Mouse (Mus musculus): Measurements from ENCODE around the gene Gchfr. TPM values are rescaled to one million over a fixed set of nuclear protein-coding genes. Genes with fewer than 3 reads are reported as not detected.
A peak's percentile ranks its signal among the peaks of the same experiment; 100 is the strongest.

The Gchfr gene
- total RNA-seq (2021) (10 to 100 TPM in 1 of 2 experiments, 1 to 10 TPM in 1; 8.0 to 10.2 TPM), polyA plus RNA-seq (2012; rRNA removed) (19.3 and 28.8 TPM in 2 replicates)
- long read RNA-seq, transcript Gchfr-201 (3 exons, 645 nt): major isoform, 9 of 9 reads
- long read RNA-seq, partial matches to known transcripts: 0 of 9 reads
- long read RNA-seq, other reads (novel, unspliced or antisense): 0 of 9 reads

DNA sequence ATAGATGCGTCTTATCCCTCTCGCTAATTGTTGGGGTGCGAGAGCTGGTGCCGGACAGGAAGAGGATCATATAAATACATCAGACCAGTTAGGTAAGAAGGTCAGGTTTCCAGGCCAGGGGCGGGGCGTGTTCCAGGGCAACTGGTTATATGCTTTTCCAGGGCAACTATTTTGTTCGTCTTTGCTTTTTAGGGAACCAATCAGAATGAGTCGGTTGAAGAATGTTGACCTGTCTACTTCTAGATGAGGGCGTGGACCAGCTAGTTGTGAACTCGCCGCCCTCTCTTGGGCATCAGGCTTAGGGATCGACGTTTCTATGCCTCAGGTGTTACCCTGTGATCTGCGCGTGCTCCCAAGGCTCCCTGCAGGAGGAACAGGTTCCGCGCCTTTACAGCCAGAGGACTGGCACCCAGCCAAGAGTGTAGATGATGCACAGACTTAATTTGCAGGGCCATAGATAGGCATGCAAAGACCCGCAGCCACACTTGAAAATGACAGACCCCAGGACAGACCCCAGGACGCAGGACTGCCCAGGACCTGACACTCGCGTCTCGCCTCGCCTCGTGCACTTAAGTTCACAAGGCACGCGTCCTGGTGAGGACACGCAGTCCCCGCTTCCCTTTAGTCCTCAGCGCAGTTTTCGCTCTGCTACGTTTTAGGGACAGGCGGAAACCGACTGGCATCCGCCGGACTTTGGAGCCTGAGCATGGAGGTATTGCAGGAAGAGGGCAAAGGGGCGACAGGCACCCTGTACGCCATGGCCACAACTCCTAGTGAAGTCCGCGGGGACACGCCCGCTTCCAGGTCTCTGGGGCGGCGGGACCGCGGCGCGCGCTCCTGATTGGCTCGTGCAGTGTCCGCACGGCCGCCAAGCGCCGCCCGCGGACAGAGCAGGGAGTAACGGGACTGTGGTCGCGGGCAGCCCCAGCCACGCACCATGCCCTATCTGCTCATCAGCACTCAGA lies at the start of gene Gchfr:
Gene Gchfr (plus strand): TSS at position 873 of the 965 bp plus-strand sequence.
- TF ChIP-seq POLR2A (IDR thresholded peaks at IDR 0.05; ENCODE audit: insufficient read depth, low read depth, low read length): no peak
- TF ChIP-seq CTCF (IDR thresholded peaks at IDR 0.05): peak; percentile 56
- no peaks in the 10 kb centered on the region for H3K27me3 ChIP-seq (ENCODE audit: control insufficient read depth, insufficient read depth, low read length)
- no peaks in the 10 kb centered on the region for H3K79me2 ChIP-seq (replicated peaks; ENCODE audit: control insufficient read depth, insufficient read depth, low read length)
- no peak within 1 kb of the TSS; the same call in 1 of the 2 replicates for H3K27ac ChIP-seq
- peak within 1 kb of the TSS; percentile 60 for H3K9ac ChIP-seq (ENCODE audit: low read depth, low read length)
- intact Hi-C loops (cut with DNase I): loop anchor here (2.0 kb wide), 1 partner anchor 22 kb away; no protein-coding TSS in a partner anchor
- H3K4me3 ChIP-seq: peak within 1 kb of the TSS; percentile 53
- H3K36me3 ChIP-seq (ENCODE audit: control insufficient read depth, insufficient read depth, low read length): no peaks in the 10 kb centered on the region
- under 1% methylated on average over 60 of the region's 60 CpGs for WGBS
- peak; percentile 79 to 83 for DNase-seq
- H3K4me1 ChIP-seq (ENCODE audit: control insufficient read depth, insufficient read depth, low read length): peaks cover 5% of the 10 kb centered on the region

DNA sequence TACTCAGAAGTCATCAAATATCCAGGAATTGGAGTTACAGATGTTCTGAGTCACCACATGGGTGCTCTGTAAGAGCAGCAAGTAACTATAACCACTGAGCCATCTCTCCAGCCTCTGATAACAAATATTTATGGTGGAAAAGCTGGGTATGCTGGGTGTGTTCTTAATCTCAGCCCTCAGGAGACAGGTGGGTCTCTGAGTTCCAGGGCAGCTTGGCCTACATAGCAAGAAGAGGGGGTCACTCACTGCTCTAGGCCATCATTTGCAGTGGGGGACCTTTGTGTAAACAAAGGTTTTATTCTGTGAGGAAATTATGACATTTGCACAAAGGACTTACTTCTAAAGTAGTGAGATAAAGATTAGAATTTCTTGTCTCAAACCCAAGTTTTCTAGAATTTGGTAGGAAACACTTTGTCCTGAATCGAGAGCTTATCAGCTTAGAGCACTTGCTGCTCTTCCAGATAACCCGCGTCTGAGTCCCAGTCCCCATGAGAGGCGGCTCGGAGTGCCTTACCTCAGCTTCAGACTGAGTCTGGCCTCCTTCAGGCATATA lies 31.2 kb upstream of the Gchfr start:
- no peaks in the 10 kb centered on the region for H3K36me3 ChIP-seq (ENCODE audit: control insufficient read depth, insufficient read depth, low read length)
- 37% methylated on average over 5 of the region's 5 CpGs for WGBS

DNA sequence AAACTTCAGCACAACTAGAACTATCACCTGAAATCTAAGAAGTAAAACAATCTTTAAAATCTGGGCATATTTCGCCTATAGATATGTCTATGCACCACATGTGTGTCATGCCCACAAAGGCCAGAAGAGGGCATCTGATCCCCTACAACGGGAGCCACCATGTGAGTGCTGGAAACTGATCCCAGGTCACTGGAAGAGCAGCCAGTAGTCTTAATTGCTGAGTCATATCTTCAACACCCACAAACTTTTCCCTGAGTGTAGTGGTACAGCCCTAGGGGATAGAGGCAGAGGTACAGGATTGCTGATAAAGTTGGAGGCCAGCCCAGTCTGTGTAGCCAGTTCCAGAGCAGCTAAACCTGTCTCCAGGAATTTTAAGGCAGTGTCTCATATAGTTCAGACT lies 22.4 kb upstream of the Gchfr start:
- Histone ChIP-seq H3K79me2 (replicated peaks; ENCODE audit: control insufficient read depth, insufficient read depth, low read length) (no peaks in the 10 kb centered on the region), H3K27me3 (ENCODE audit: control insufficient read depth, insufficient read depth, low read length) (no peaks in the 10 kb centered on the region), H3K27ac (no peak overlapping the region), H3K4me3 (no peak overlapping the region), H3K36me3 (ENCODE audit: control insufficient read depth, insufficient read depth, low read length) (no peaks in the 10 kb centered on the region), H3K4me1 (ENCODE audit: control insufficient read depth, insufficient read depth, low read length) (no peaks in the 10 kb centered on the region), H3K9ac (ENCODE audit: low read depth, low read length) (no peak overlapping the region)
- no peak for DNase-seq
- intact Hi-C loops (cut with DNase I): loop anchor here (2.0 kb wide), 1 partner anchor 44 kb away; no protein-coding TSS in a partner anchor
- 84% methylated on average over 2 of the region's 2 CpGs for WGBS
- TF ChIP-seq CTCF (IDR thresholded peaks at IDR 0.05) (peak; percentile 57), POLR2A (IDR thresholded peaks at IDR 0.05; ENCODE audit: insufficient read depth, low read depth, low read length) (no peak), EP300 (IDR thresholded peaks at IDR 0.05; ENCODE audit: insufficient read depth, low read depth, low read length) (no peak)

More for the DNA sequence above, 31.2 kb upstream of the Gchfr start:
- no peaks in the 10 kb centered on the region for H3K4me1 ChIP-seq (ENCODE audit: control insufficient read depth, insufficient read depth, low read length)
- no peak overlapping the region for H3K4me3 ChIP-seq
- H3K27me3 ChIP-seq (ENCODE audit: control insufficient read depth, insufficient read depth, low read length): no peaks in the 10 kb centered on the region
- DNase-seq: no peak
- no peak for TF ChIP-seq CTCF (IDR thresholded peaks at IDR 0.05)
- intact Hi-C loops (cut with DNase I): no loop called here
- H3K79me2 ChIP-seq (replicated peaks; ENCODE audit: control insufficient read depth, insufficient read depth, low read length): no peaks in the 10 kb centered on the region
- no peak overlapping the region for H3K27ac ChIP-seq
- H3K9ac ChIP-seq (ENCODE audit: low read depth, low read length): no peak overlapping the region

DNA sequence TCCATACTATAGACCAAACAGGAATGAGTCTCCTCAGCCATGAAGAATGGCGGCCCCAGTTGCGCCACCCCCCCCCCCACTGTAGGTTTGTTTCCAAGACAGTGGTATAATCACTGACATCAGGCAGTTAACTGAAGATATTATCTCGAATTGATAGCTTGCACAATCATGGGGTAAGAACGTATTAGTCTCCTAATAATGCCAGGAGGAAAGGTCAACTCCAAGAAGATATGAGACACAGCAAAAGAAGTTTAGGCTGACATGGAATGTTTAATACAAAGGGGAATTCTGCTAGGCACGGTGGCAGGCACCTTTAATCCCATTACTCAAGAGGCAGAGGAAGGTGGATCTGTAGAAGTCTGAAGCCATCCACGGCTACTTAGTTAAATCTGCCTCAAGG lies 21.1 kb upstream of the Gchfr start:
- intact Hi-C loops (cut with DNase I): no loop called here
- TF ChIP-seq CTCF (IDR thresholded peaks at IDR 0.05) (no peak), POLR2A (IDR thresholded peaks at IDR 0.05; ENCODE audit: insufficient read depth, low read depth, low read length) (no peak), EP300 (IDR thresholded peaks at IDR 0.05; ENCODE audit: insufficient read depth, low read depth, low read length) (no peak)
- no peak for DNase-seq
- Histone ChIP-seq H3K27me3 (ENCODE audit: control insufficient read depth, insufficient read depth, low read length) (no peaks in the 10 kb centered on the region), H3K36me3 (ENCODE audit: control insufficient read depth, insufficient read depth, low read length) (no peaks in the 10 kb centered on the region), H3K4me3 (no peak overlapping the region), H3K4me1 (ENCODE audit: control insufficient read depth, insufficient read depth, low read length) (no peaks in the 10 kb centered on the region), H3K27ac (no peak overlapping the region), H3K9ac (ENCODE audit: low read depth, low read length) (no peak overlapping the region), H3K79me2 (replicated peaks; ENCODE audit: control insufficient read depth, insufficient read depth, low read length) (no peaks in the 10 kb centered on the region)
- 79% methylated on average over 6 of the region's 6 CpGs for WGBS

DNA sequence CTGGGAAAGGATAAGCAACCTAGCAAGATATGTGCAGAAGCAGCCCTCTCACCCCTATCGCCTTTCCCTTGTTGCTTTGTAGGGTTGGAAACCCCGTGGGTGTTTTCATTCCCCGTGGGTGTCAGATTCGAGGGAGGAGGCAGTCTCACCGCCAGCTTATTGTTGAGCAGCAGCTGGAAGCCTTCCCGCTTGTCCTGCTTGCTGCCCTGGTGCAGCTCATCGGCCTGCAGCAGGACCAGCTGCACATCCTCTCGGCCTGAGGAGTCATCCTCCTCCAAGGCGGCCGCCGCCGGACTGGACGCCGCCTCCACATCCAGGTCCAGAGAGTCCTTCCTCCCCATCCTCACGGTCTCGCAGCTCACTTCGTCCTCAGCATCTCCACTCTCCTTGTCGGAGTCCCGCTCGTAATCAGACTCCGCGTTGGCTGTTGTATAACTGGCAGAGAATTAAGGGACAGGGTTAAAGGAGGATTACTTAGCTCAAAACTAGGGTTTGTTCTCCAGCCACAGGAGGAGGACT lies 20.4 kb upstream of the Gchfr start:
- TF ChIP-seq EP300 (IDR thresholded peaks at IDR 0.05; ENCODE audit: insufficient read depth, low read depth, low read length) (no peak), POLR2A (IDR thresholded peaks at IDR 0.05; ENCODE audit: insufficient read depth, low read depth, low read length) (no peak), CTCF (IDR thresholded peaks at IDR 0.05) (no peak)
- H3K27me3 ChIP-seq (ENCODE audit: control insufficient read depth, insufficient read depth, low read length): no peaks in the 10 kb centered on the region
- H3K27ac ChIP-seq: no peak overlapping the region
- H3K36me3 ChIP-seq (ENCODE audit: control insufficient read depth, insufficient read depth, low read length): no peaks in the 10 kb centered on the region
- intact Hi-C loops (cut with DNase I): no loop called here
- H3K4me1 ChIP-seq (ENCODE audit: control insufficient read depth, insufficient read depth, low read length): no peaks in the 10 kb centered on the region
- H3K9ac ChIP-seq (ENCODE audit: low read depth, low read length): no peak overlapping the region
- peak; percentile 12 to 29 for DNase-seq
- WGBS: 66% methylated on average over 22 of the region's 22 CpGs
- H3K4me3 ChIP-seq: no peak overlapping the region
- H3K79me2 ChIP-seq (replicated peaks; ENCODE audit: control insufficient read depth, insufficient read depth, low read length): no peaks in the 10 kb centered on the region
